9 mouse cellular contexts compared by ENCODE assay signal in the genomic region with DNA sequence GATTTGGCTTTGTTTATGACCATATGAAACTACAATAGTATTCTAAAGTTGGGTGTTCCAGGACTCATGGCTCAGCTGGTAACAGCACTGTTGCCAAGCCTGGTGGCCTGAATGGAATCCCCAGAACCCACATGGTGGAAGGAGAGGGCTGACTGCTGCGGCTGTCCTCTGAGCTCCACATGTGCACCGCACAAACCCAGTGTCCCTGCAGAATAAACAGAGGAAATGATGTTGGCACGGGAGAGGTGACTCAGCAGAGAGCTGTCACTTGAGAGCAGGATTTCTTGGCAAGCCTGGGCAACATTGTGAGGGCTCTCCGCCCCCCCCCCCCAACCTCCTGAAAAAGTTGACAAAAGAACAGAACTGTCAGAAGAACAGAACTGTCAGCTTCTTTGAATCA. TPM values are rescaled to one million over a fixed set of nuclear protein-coding genes. Genes with fewer than 3 reads are reported as not detected.
DNase-seq lines count a peak whose midpoint lies in the region; ATAC-seq lines count a peak whose summit lies in the region.
"Had no signal": no experiment of that assay in that cellular context is flagged by ENCODE, and none has a peak within 500 bp of the region (broad histone marks: within the 10 kb centered on the region; RNA-seq: fewer than 3 reads in every experiment).

No protein-coding gene starts in this region.

- H3K4me3 ChIP-seq in midbrain, embryonic 14.5 days (replicated peaks; ENCODE audit: low read depth, low read length) = no peak overlapping the region
- H3K4me3 ChIP-seq in midbrain, embryonic 10.5 days = no peak overlapping the region
- H3K4me3 ChIP-seq in heart, embryonic 14.5 days (ENCODE audit: control insufficient read depth in 1 of 2, insufficient read depth in 1 of 2, low read depth in 1 of 2, low read length in 2 of 2) = no peak overlapping the region
- no peak overlapping the region for H3K4me3 ChIP-seq in lung, embryonic 16.5 days (ENCODE audit: low read length)
- H3K4me3 ChIP-seq in neural tube, embryonic 15.5 days (replicated peaks) = no peak overlapping the region
- H3K4me3 ChIP-seq in intestine, embryonic 16.5 days (ENCODE audit: low read length) = no peak overlapping the region
- H3K4me3 ChIP-seq: left cerebral cortex, adult 2 months had no signal

- H3K36me3 ChIP-seq in midbrain, embryonic 14.5 days (ENCODE audit: control insufficient read depth, insufficient read depth, low read length) = peaks cover 9% of the 10 kb centered on the region
- peaks cover 15% of the 10 kb centered on the region for H3K36me3 ChIP-seq in midbrain, embryonic 10.5 days
- H3K36me3 ChIP-seq in heart, embryonic 14.5 days (ENCODE audit: control insufficient read depth, insufficient read depth, low read length) = peaks cover 13% of the 10 kb centered on the region
- H3K36me3 ChIP-seq in lung, embryonic 16.5 days (ENCODE audit: control insufficient read depth, insufficient read depth, low read length) = peaks cover 3% of the 10 kb centered on the region; the same call in 1 of the 2 replicates
- 0 out of 2 replicates have a peak, but pooled peaks cover 4% of the 10 kb centered on the region for H3K36me3 ChIP-seq in neural tube, embryonic 15.5 days
- H3K36me3 ChIP-seq in intestine, embryonic 16.5 days (ENCODE audit: control insufficient read depth, insufficient read depth, low read length) = no peaks in the 10 kb centered on the region

- no peak overlapping the region for H3K9ac ChIP-seq in midbrain, embryonic 14.5 days (replicated peaks; ENCODE audit: low read length)
- no peak overlapping the region for H3K9ac ChIP-seq in heart, embryonic 14.5 days (ENCODE audit: low read length)
- no peak overlapping the region for H3K9ac ChIP-seq in lung, embryonic 16.5 days (ENCODE audit: low read length)
- H3K9ac ChIP-seq in neural tube, embryonic 15.5 days (replicated peaks) = no peak overlapping the region
- H3K9ac ChIP-seq in intestine, embryonic 16.5 days (ENCODE audit: low read depth, low read length) = no peak overlapping the region

- DNase-seq in midbrain, embryonic 14.5 days = peak; percentile 5
- DNase-seq in midbrain, embryonic 10.5 days (ENCODE audit: low spot score) = no peak
- DNase-seq in adrenal gland, postnatal 25 days = peak; percentile 56
- no peak for DNase-seq in cerebellum, postnatal 36 days

- ATAC-seq in midbrain, embryonic 14.5 days (ENCODE audit: low FRiP score, low TSS enrichment) = no peak
- ATAC-seq in heart, embryonic 14.5 days (ENCODE audit: insufficient number of reproducible peaks, insufficient read depth, low FRiP score, low read depth) = peak; percentile 71
- peak; percentile 97 for ATAC-seq in lung, embryonic 16.5 days (ENCODE audit: low read depth)
- no peak for ATAC-seq in neural tube, embryonic 15.5 days (ENCODE audit: low FRiP score)
- ATAC-seq in intestine, embryonic 16.5 days = no peak

- WGBS in midbrain, embryonic 14.5 days = 58% methylated on average over 4 of the region's 4 CpGs
- WGBS in midbrain, embryonic 10.5 days = 63% methylated on average over 4 of the region's 4 CpGs
- 24% methylated on average over 4 of the region's 4 CpGs for WGBS in heart, embryonic 14.5 days
- WGBS in lung, embryonic 16.5 days = 22% methylated on average over 4 of the region's 4 CpGs
- WGBS in neural tube, embryonic 15.5 days = 45% methylated on average over 4 of the region's 4 CpGs
- 26% methylated on average over 4 of the region's 4 CpGs for WGBS in intestine, embryonic 16.5 days

- H3K27ac ChIP-seq in midbrain, embryonic 14.5 days (replicated peaks; ENCODE audit: low read depth, low read length) = no peak overlapping the region
- H3K27ac ChIP-seq in midbrain, embryonic 10.5 days (replicated peaks) = no peak overlapping the region
- H3K27ac ChIP-seq in heart, embryonic 14.5 days (replicated peaks in 1 of 2; ENCODE audit: control insufficient read depth in 1 of 2, insufficient read depth in 1 of 2, low read depth in 2 of 2, low read length in 2 of 2) = no peak overlapping the region
- peak overlapping the region; percentile 7; the same call in 1 of the 2 replicates for H3K27ac ChIP-seq in lung, embryonic 16.5 days (ENCODE audit: low read length)
- H3K27ac ChIP-seq in neural tube, embryonic 15.5 days (replicated peaks) = no peak overlapping the region
- no peak overlapping the region for H3K27ac ChIP-seq in intestine, embryonic 16.5 days (ENCODE audit: low read length)
- H3K27ac ChIP-seq: left cerebral cortex, adult 2 months had no signal

- H3K9me3 ChIP-seq in midbrain, embryonic 14.5 days (ENCODE audit: control insufficient read depth, low read length) = no peaks in the 10 kb centered on the region
- no peaks in the 10 kb centered on the region for H3K9me3 ChIP-seq in midbrain, embryonic 10.5 days (replicated peaks)
- no peaks in the 10 kb centered on the region for H3K9me3 ChIP-seq in heart, embryonic 14.5 days (ENCODE audit: control insufficient read depth, low read length)
- H3K9me3 ChIP-seq in lung, embryonic 16.5 days (ENCODE audit: control insufficient read depth, low read length) = no peaks in the 10 kb centered on the region
- H3K9me3 ChIP-seq in neural tube, embryonic 15.5 days (replicated peaks) = no peaks in the 10 kb centered on the region
- H3K9me3 ChIP-seq in intestine, embryonic 16.5 days (ENCODE audit: control insufficient read depth, low read length) = no peaks in the 10 kb centered on the region

- H3K4me2 ChIP-seq in midbrain, embryonic 14.5 days (ENCODE audit: low read length) = no peak overlapping the region
- H3K4me2 ChIP-seq in heart, embryonic 14.5 days (ENCODE audit: low read length) = no peak overlapping the region
- H3K4me2 ChIP-seq in lung, embryonic 16.5 days (ENCODE audit: low read depth, low read length) = no peak overlapping the region
- no peak overlapping the region for H3K4me2 ChIP-seq in neural tube, embryonic 15.5 days
- no peak overlapping the region for H3K4me2 ChIP-seq in intestine, embryonic 16.5 days (ENCODE audit: low read depth, low read length)

- H3K27me3 ChIP-seq in midbrain, embryonic 14.5 days (ENCODE audit: control insufficient read depth, insufficient read depth, low read length) = no peaks in the 10 kb centered on the region
- no peaks in the 10 kb centered on the region for H3K27me3 ChIP-seq in midbrain, embryonic 10.5 days (ENCODE audit: low read depth, poor library complexity, severe bottlenecking)
- H3K27me3 ChIP-seq in heart, embryonic 14.5 days (ENCODE audit: control insufficient read depth, insufficient read depth, low read length) = no peaks in the 10 kb centered on the region
- no peaks in the 10 kb centered on the region for H3K27me3 ChIP-seq in lung, embryonic 16.5 days (ENCODE audit: control insufficient read depth, insufficient read depth, low read depth, low read length)
- H3K27me3 ChIP-seq in neural tube, embryonic 15.5 days (replicated peaks) = no peaks in the 10 kb centered on the region
- no peaks in the 10 kb centered on the region for H3K27me3 ChIP-seq in intestine, embryonic 16.5 days (replicated peaks; ENCODE audit: control insufficient read depth, insufficient read depth, low read length)

- no peaks in the 10 kb centered on the region for H3K4me1 ChIP-seq in midbrain, embryonic 14.5 days (ENCODE audit: control insufficient read depth, insufficient read depth, low read length)
- peaks cover 1% of the 10 kb centered on the region; the same call in 1 of the 2 replicates for H3K4me1 ChIP-seq in midbrain, embryonic 10.5 days
- H3K4me1 ChIP-seq in heart, embryonic 14.5 days (ENCODE audit: control insufficient read depth in 2 of 2, insufficient read depth in 2 of 2, low read length in 2 of 2) = peaks cover 4 to 25% of the 10 kb centered on the region in 2 experiments
- peaks cover 15% of the 10 kb centered on the region for H3K4me1 ChIP-seq in lung, embryonic 16.5 days (replicated peaks; ENCODE audit: control insufficient read depth, insufficient read depth, low read length)
- H3K4me1 ChIP-seq in neural tube, embryonic 15.5 days = peaks cover 12% of the 10 kb centered on the region
- peaks cover 8% of the 10 kb centered on the region for H3K4me1 ChIP-seq in intestine, embryonic 16.5 days (ENCODE audit: control insufficient read depth, insufficient read depth, low read length)

RNA-seq across cellular contexts. Expression of gene Eya3, which starts 14.1 kb away (rescaled TPM):
- polyA plus RNA-seq in midbrain, embryonic 14.5 days (2014; fragmentation: Nextera tagmentation; extraction: Ambion mirVana) = 12.8 and 15.7 TPM in 2 replicates
- 30.0 and 30.1 TPM in 2 replicates for polyA plus RNA-seq in midbrain, embryonic 10.5 days (2016; fragmentation: Nextera tagmentation; extraction: Ambion mirVana)
- 22.4 and 28.8 TPM in 2 replicates for total RNA-seq in adrenal gland, postnatal 25 days (2021)
- polyA plus RNA-seq in heart, embryonic 14.5 days (2014; fragmentation: Nextera tagmentation; extraction: Ambion mirVana) = 19.2 and 20.2 TPM in 2 replicates
- polyA plus RNA-seq in lung, embryonic 16.5 days (2015; fragmentation: Nextera tagmentation; extraction: Ambion mirVana) = 26.0 and 28.1 TPM in 2 replicates
- 11.1 and 16.2 TPM in 2 replicates for polyA plus RNA-seq in neural tube, embryonic 15.5 days (2015; fragmentation: Nextera tagmentation; extraction: Ambion mirVana)
- 22.6 and 22.8 TPM in 2 replicates for polyA plus RNA-seq in intestine, embryonic 16.5 days (2015; fragmentation: Nextera tagmentation; extraction: Ambion mirVana)

Comparison
In these comparisons a context has a peak if more than half of its experiments do, and no peak if none do; other contexts are left out.
1. DNase-seq: peak in midbrain, embryonic 14.5 days (single experiment) and adrenal gland, postnatal 25 days (single experiment); none in midbrain, embryonic 10.5 days (single experiment) and cerebellum, postnatal 36 days (0 of 2).
2. ATAC-seq: peak in heart, embryonic 14.5 days (single experiment) and lung, embryonic 16.5 days (single experiment); none in midbrain, embryonic 14.5 days (single experiment), neural tube, embryonic 15.5 days (single experiment) and intestine, embryonic 16.5 days (single experiment).